Mouse (Mus musculus) hindbrain, embryonic 16.5 days (tissue): ENCODE measurements around the gene Sptan1. TPM values are rescaled to one million over a fixed set of nuclear protein-coding genes. Genes with fewer than 3 reads are reported as not detected.

ENCODE experiments used
- ATAC-seq: fragments of 200-750 bp; cut with Nextera tagmentation; 2 replicates; pipeline ENCODE4 v1.8.0; 2017; ENCODE audit warnings: moderate TSS enrichment, moderate library complexity
- H3K27ac ChIP-seq: fragments of 300-500 bp; sonication (generic); 2 replicates; pipeline ENCODE4 v1.5.1; 2014; ENCODE audit warnings: low read depth, mild to moderate bottlenecking, control low read depth, low read length, moderate library complexity
- H3K27me3 ChIP-seq: fragments of 300-500 bp; sonication (generic); replicated peaks from 2 replicates; pipeline ENCODE4 v1.6.1; 2014; ENCODE audit warnings: low read length; ENCODE audit not compliant: control insufficient read depth, insufficient read depth
- H3K36me3 ChIP-seq: fragments of 300-500 bp; sonication (generic); 2 replicates; pipeline ENCODE4 v1.6.1; 2014; ENCODE audit warnings: mild to moderate bottlenecking, low read length, moderate library complexity, mixed read lengths; ENCODE audit not compliant: control insufficient read depth, insufficient read depth
- H3K4me1 ChIP-seq: fragments of 300-500 bp; sonication (generic); 2 replicates; pipeline ENCODE4 v1.6.1; 2014; ENCODE audit warnings: low read depth, low read length; ENCODE audit not compliant: control insufficient read depth, insufficient read depth
- H3K4me2 ChIP-seq: fragments of 300-500 bp; sonication (generic); 2 replicates; pipeline ENCODE4 v1.6.1; 2014; ENCODE audit warnings: mild to moderate bottlenecking, low read length, control low read depth, moderate library complexity
- H3K4me3 ChIP-seq: fragments of 300-500 bp; sonication (generic); 2 replicates; pipeline ENCODE4 v1.5.1; 2014; ENCODE audit warnings: mild to moderate bottlenecking, low read length, control low read depth, moderate library complexity
- H3K9ac ChIP-seq: fragments of 300-500 bp; sonication (generic); 2 replicates; pipeline ENCODE4 v1.6.1; 2014; ENCODE audit warnings: low read depth, mild to moderate bottlenecking, control low read depth, low read length, moderate library complexity
- H3K9me3 ChIP-seq: fragments of 300-500 bp; sonication (generic); 2 replicates; pipeline ENCODE4 v1.6.1; 2014; ENCODE audit warnings: mild to moderate bottlenecking, low read length, moderate library complexity; ENCODE audit not compliant: control insufficient read depth
- WGBS: fragments of 180-500 bp; shearing (Covaris S2); extraction: QIAGEN DNeasy Blood & Tissue Kit; methylation state at CpG from one replicate; pipeline ENCODE4 v1.1.7; 2014; 5-methylcytosine and 5-hydroxymethylcytosine counted together
- polyA plus RNA-seq: library from polyadenylated mRNA; unstranded; fragments of >200 nt; fragmentation: Nextera tagmentation; extraction: Ambion mirVana; gene quantifications from 2 replicates; pipeline ENCODE4 v1.2.1, GENCODE M21; 2015

Gene Sptan1
- polyA plus RNA-seq, 1 experiment from 2014 or later, result 234 TPM

GRCm38 (mm10) chr2:29971838-29972635 lies 6.7 kb downstream of the Sptan1 start:
- no peak for ATAC-seq
- H3K27ac ChIP-seq, result peak overlapping the region; percentile 25; the same call in 1 of the 2 replicates
- 65% methylated on average over 9 of the region's 9 CpGs for WGBS

GRCm38 (mm10) chr2:29973525-29973924 lies 8.2 kb downstream of the Sptan1 start:
- Histone ChIP-seq H3K27me3 (no peaks in the 10 kb centered on the region), H3K9me3 (no peaks in the 10 kb centered on the region), H3K4me3 (no peak overlapping the region), H3K27ac (no peak overlapping the region; the same call in 1 of the 2 replicates), H3K9ac (no peak overlapping the region), H3K4me1 (peaks cover 29% of the 10 kb centered on the region), H3K4me2 (no peak overlapping the region), H3K36me3 (peaks cover 9% of the 10 kb centered on the region; the same call in 1 of the 2 replicates)
- no peak for ATAC-seq
- 6% methylated on average over 1 of the region's 2 CpGs for WGBS

More at GRCm38 (mm10) chr2:29971838-29972635, 6.7 kb downstream of the Sptan1 start:
- no peaks in the 10 kb centered on the region for H3K9me3 ChIP-seq
- H3K4me3 ChIP-seq, result no peak overlapping the region
- no peaks in the 10 kb centered on the region for H3K27me3 ChIP-seq
- no peak overlapping the region for H3K9ac ChIP-seq
- peaks cover 44% of the 10 kb centered on the region for H3K4me1 ChIP-seq
- no peak overlapping the region for H3K4me2 ChIP-seq
- H3K36me3 ChIP-seq, result peaks cover 5% of the 10 kb centered on the region; the same call in 1 of the 2 replicates

- no peak for ATAC-seq
- Histone ChIP-seq H3K27ac (no peak overlapping the region), H3K27me3 (no peaks in the 10 kb centered on the region), H3K4me1 (peaks cover 8% of the 10 kb centered on the region), H3K36me3 (peaks cover 33% of the 10 kb centered on the region), H3K4me2 (no peak overlapping the region), H3K9me3 (no peaks in the 10 kb centered on the region), H3K9ac (no peak overlapping the region), H3K4me3 (no peak overlapping the region)
These were observed 11.9 kb downstream of the Sptan1 start for GRCm38 (mm10) chr2:29977307-29977706.

- Histone ChIP-seq H3K4me2 (no peak overlapping the region), H3K4me3 (no peak overlapping the region), H3K27ac (no peak overlapping the region), H3K9me3 (no peaks in the 10 kb centered on the region), H3K27me3 (no peaks in the 10 kb centered on the region), H3K9ac (no peak overlapping the region), H3K36me3 (peaks cover 62% of the 10 kb centered on the region), H3K4me1 (no peaks in the 10 kb centered on the region)
- ATAC-seq, result no peak
- WGBS, result 91% methylated on average over 1 of the region's 1 CpGs
These were observed 15.3 kb downstream of the Sptan1 start for GRCm38 (mm10) chr2:29980661-29981060.

- H3K27ac ChIP-seq, result no peak overlapping the region
- ATAC-seq, result no peak
- no peaks in the 10 kb centered on the region for H3K4me1 ChIP-seq
- H3K36me3 ChIP-seq, result peaks cover 87% of the 10 kb centered on the region
- H3K9me3 ChIP-seq, result no peaks in the 10 kb centered on the region
- no peak overlapping the region for H3K9ac ChIP-seq
- no peak overlapping the region for H3K4me3 ChIP-seq
- no peaks in the 10 kb centered on the region for H3K27me3 ChIP-seq
- no peak overlapping the region for H3K4me2 ChIP-seq
- WGBS, result 52% methylated on average over 2 of the region's 2 CpGs
These were observed 26.6 kb downstream of the Sptan1 start for GRCm38 (mm10) chr2:29991962-29992361.

GRCm38 (mm10) chr2:30009101-30009500 lies 43.7 kb downstream of the Sptan1 start:
- Histone ChIP-seq H3K4me1 (no peaks in the 10 kb centered on the region), H3K27ac (no peak overlapping the region), H3K4me2 (no peak overlapping the region), H3K36me3 (peaks cover 85% of the 10 kb centered on the region), H3K27me3 (no peaks in the 10 kb centered on the region), H3K9me3 (no peaks in the 10 kb centered on the region), H3K9ac (no peak overlapping the region), H3K4me3 (no peak overlapping the region)
- WGBS, result 62% methylated on average over 1 of the region's 1 CpGs
- ATAC-seq, result no peak

- H3K9ac ChIP-seq, result no peak overlapping the region
- H3K36me3 ChIP-seq, result peaks cover 89% of the 10 kb centered on the region
- peak; percentile 64; the same call in 1 of the 2 replicates for ATAC-seq
- no peaks in the 10 kb centered on the region for H3K4me1 ChIP-seq
- peak overlapping the region; percentile 36; the same call in 1 of the 2 replicates for H3K27ac ChIP-seq
- WGBS, result 74% methylated on average over 8 of the region's 8 CpGs
- no peak overlapping the region for H3K4me2 ChIP-seq
- H3K4me3 ChIP-seq, result no peak overlapping the region
- no peaks in the 10 kb centered on the region for H3K27me3 ChIP-seq
- no peaks in the 10 kb centered on the region for H3K9me3 ChIP-seq
These were observed 45.5 kb downstream of the Sptan1 start for GRCm38 (mm10) chr2:30010840-30011281.

- Histone ChIP-seq H3K4me3 (no peak overlapping the region), H3K27ac (no peak overlapping the region), H3K4me1 (no peaks in the 10 kb centered on the region), H3K36me3 (peaks cover 86% of the 10 kb centered on the region), H3K4me2 (no peak overlapping the region), H3K9ac (no peak overlapping the region), H3K9me3 (no peaks in the 10 kb centered on the region), H3K27me3 (no peaks in the 10 kb centered on the region)
- no peak for ATAC-seq
- WGBS, result 87% methylated on average over 11 of the region's 11 CpGs
These were observed 49.1 kb downstream of the Sptan1 start for GRCm38 (mm10) chr2:30014326-30014966.

- H3K27me3 ChIP-seq, result no peaks in the 10 kb centered on the region
- no peak overlapping the region for H3K4me3 ChIP-seq
- no peak overlapping the region for H3K4me2 ChIP-seq
- 82% methylated on average over 4 of the region's 4 CpGs for WGBS
- no peaks in the 10 kb centered on the region for H3K9me3 ChIP-seq
- no peaks in the 10 kb centered on the region for H3K4me1 ChIP-seq
- peaks cover 97% of the 10 kb centered on the region for H3K36me3 ChIP-seq
- no peak for ATAC-seq
- no peak overlapping the region for H3K9ac ChIP-seq
- no peak overlapping the region for H3K27ac ChIP-seq
These were observed 60.1 kb downstream of the Sptan1 start for GRCm38 (mm10) chr2:30025454-30025853.
